Mouse (Mus musculus) hindbrain, postnatal 0 days (tissue): ENCODE measurements around the gene Gm17651. TPM values are rescaled to one million over a fixed set of nuclear protein-coding genes. Genes with fewer than 3 reads are reported as not detected.
A peak's percentile ranks its signal among the peaks of the same experiment; 100 is the strongest.

Experiments used
- ATAC-seq: fragments of 200-750 bp; cut with Nextera tagmentation; 2 replicates; pipeline ENCODE4 v1.8.0; 2017; ENCODE audit warnings: mild to moderate bottlenecking, moderate TSS enrichment, moderate library complexity
- DNase-seq: peaks from one replicate; pipeline ENCODE4 v3.0.0-alpha.2; 2015; ENCODE audit warnings: low spot score
- H3K27ac ChIP-seq: fragments of 300-500 bp; sonication (generic); 2 replicates; pipeline ENCODE4 v1.5.1; 2014; ENCODE audit warnings: mild to moderate bottlenecking
- H3K27me3 ChIP-seq: fragments of 300-500 bp; sonication (generic); 2 replicates; pipeline ENCODE4 v1.6.1; 2014; ENCODE audit warnings: low read length, mixed read lengths; ENCODE audit not compliant: insufficient read depth
- H3K36me3 ChIP-seq: fragments of 300-500 bp; sonication (generic); 2 replicates; pipeline ENCODE4 v1.6.1; 2014; ENCODE audit warnings: low read length, mixed read lengths; ENCODE audit not compliant: insufficient read depth
- H3K4me1 ChIP-seq: fragments of 300-500 bp; sonication (generic); 2 replicates; pipeline ENCODE4 v1.6.1; 2014; ENCODE audit warnings: antibody characterized with exemption, low read length, mixed read lengths; ENCODE audit not compliant: insufficient read depth
- H3K4me2 ChIP-seq: fragments of 300-500 bp; sonication (generic); 2 replicates; pipeline ENCODE4 v1.6.1; 2014; ENCODE audit warnings: low read depth, mild to moderate bottlenecking, low read length, moderate library complexity, mixed read lengths
- H3K4me3 ChIP-seq: fragments of 300-500 bp; sonication (generic); 2 replicates; pipeline ENCODE4 v1.5.1; 2014; ENCODE audit warnings: low read length
- H3K9ac ChIP-seq: fragments of 300-500 bp; sonication (generic); replicated peaks from 2 replicates; pipeline ENCODE4 v1.6.1; 2014; ENCODE audit warnings: mild to moderate bottlenecking, low read length, moderate library complexity, mixed read lengths
- H3K9me3 ChIP-seq: fragments of 300-500 bp; sonication (generic); 2 replicates; pipeline ENCODE4 v1.6.1; 2016; ENCODE audit warnings: low read length, mixed read lengths
- CTCF ChIP-seq: IDR thresholded peaks from 2 replicates; pipeline ENCODE4 v1.5.1; 2016; ENCODE audit warnings: antibody characterized with exemption, control low read depth, low read depth
- WGBS: fragments of 180-500 bp; shearing (Covaris S2); extraction: QIAGEN DNeasy Blood & Tissue Kit; methylation state at CpG from one replicate; pipeline ENCODE4 v1.1.7; 2014; 5-methylcytosine and 5-hydroxymethylcytosine counted together
- polyA plus RNA-seq: library from polyadenylated mRNA; unstranded; fragments of >200 nt; fragmentation: Nextera tagmentation; extraction: Ambion mirVana; gene quantifications from 2 replicates; pipeline ENCODE4 v1.2.1, GENCODE M21; 2015
- total RNA-seq: library from RNA; depleted of rRNA; stranded (reverse); fragments of >200 nt; gene quantifications from 2 replicates; pipeline ENCODE4 v1.2.3, GENCODE M21; 2014

The Gm17651 gene
- total and polyA plus RNA-seq, 2 experiments from 2014 or later, result not detected

DNA sequence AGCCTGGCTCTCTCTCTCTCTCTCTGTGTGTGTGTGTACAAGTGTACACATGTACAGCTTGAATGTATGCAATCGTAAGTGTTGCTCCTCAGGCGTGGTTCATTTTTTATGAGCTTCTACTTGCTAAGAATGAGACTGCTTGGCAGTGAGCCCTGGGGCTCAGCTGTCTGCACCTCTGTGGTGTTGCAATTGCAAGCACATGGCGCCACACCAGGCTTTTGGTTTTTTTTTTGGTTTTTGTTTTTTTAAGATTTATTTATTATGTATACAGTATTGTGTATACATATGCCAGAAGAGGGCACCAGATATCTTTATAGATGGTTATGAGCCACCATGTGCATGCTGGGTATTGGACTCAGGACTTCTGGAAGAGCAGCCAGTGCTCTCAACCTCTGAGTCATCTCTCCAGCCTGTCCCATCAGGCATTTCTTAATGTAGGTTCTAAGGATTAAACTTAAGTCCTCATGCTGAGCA lies 40.2 kb downstream of the Gm17651 start:
- H3K27ac ChIP-seq, result no peak overlapping the region
- H3K27me3 ChIP-seq, result no peaks in the 10 kb centered on the region
- 62% methylated on average over 3 of the region's 3 CpGs for WGBS
- no peak overlapping the region for H3K4me3 ChIP-seq
- ATAC-seq (0 out of 2 replicates have a peak, but pooled peaks have one; percentile 18), DNase-seq (peak; percentile 16)
- H3K9me3 ChIP-seq, result no peaks in the 10 kb centered on the region
- no peaks in the 10 kb centered on the region for H3K36me3 ChIP-seq
- H3K9ac ChIP-seq, result no peak overlapping the region
- TF ChIP-seq CTCF, result no peak
- H3K4me1 ChIP-seq, result no peaks in the 10 kb centered on the region
- no peak overlapping the region for H3K4me2 ChIP-seq

DNA sequence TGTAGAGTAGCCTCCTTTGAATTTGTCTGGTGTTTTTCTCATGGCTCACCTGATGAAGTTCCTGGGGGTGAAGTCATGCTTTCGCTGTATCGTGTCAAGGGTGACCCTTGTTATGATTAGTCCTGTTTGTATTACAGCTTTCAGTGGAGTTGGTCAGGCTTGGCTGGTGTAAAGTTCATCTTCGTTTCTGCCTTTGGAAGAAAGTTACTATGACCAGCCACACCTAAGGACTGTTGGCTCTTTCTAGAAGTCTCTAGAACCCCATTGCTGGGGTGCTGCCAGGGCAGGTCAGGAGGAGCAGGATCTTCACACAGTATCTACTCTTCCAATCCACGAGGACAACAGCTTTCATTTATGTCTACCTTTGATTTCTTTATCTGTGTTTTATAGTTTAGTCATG lies 41.0 kb downstream of the Gm17651 start:
- no peak overlapping the region for H3K4me3 ChIP-seq
- no peaks in the 10 kb centered on the region for H3K27me3 ChIP-seq
- no peak overlapping the region for H3K4me2 ChIP-seq
- H3K36me3 ChIP-seq, result no peaks in the 10 kb centered on the region
- no peak overlapping the region for H3K27ac ChIP-seq
- no peak overlapping the region for H3K9ac ChIP-seq
- ATAC-seq (no peak), DNase-seq (no peak)
- no peak for TF ChIP-seq CTCF
- no peaks in the 10 kb centered on the region; the same call in 1 of the 2 replicates for H3K4me1 ChIP-seq
- 86% methylated on average over 4 of the region's 4 CpGs for WGBS
- H3K9me3 ChIP-seq, result no peaks in the 10 kb centered on the region

DNA sequence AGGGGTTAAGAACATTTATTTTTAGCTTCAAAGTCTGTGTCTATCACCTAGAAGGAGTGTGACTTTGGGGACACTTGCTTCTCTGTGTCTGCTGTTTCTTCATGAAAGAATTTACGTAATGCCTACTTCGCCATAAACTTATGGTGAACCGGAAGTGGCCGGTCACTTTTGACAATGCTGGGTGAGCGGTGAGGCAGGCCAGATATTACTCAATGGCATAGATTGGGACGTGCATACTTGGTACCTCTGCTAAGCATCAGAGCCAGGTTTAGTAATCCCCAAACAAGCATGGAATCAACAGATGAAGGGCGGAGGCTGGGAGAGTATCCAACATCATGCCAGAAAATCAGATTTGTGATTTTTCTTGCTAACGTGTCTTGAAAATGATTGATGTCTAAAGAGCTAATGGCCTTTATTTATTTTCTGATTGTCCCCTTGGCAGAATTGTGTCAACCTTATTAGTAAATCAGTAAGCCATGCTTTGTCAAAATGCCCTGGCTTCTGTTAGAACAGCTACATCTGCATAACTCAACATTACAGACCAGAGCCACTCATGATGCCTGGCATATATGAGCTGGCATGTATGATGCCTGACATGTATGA lies 43.1 kb downstream of the Gm17651 start:
- H3K4me2 ChIP-seq, result no peak overlapping the region
- no peaks in the 10 kb centered on the region for H3K9me3 ChIP-seq
- no peaks in the 10 kb centered on the region; the same call in 1 of the 2 replicates for H3K4me1 ChIP-seq
- H3K27me3 ChIP-seq, result no peaks in the 10 kb centered on the region
- TF ChIP-seq CTCF, result no peak
- ATAC-seq, result no peak
- no peak overlapping the region for H3K27ac ChIP-seq
- no peak overlapping the region for H3K9ac ChIP-seq
- WGBS, result 88% methylated on average over 8 of the region's 8 CpGs
- H3K4me3 ChIP-seq, result no peak overlapping the region
- no peaks in the 10 kb centered on the region for H3K36me3 ChIP-seq
- no peak for DNase-seq

DNA sequence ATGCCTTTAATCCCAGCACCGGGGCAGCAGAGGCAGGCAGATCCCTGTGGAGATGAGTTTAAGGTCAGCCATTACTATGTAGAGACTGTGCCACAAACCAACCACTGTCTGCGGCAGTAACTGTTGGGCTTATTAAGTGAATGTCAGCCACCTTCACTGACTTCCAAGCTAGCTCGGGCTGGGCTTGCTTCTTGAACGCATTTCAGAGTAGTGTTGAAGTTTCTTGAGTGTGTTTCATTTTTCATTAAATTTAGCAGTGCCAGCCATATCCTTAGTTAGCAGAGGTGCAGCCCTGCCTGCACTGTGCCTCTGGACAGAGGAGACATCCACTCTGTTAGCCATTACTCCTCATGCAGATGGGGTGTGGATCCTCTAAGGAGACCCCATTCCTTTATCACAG lies 43.7 kb downstream of the Gm17651 start:
- Histone ChIP-seq H3K9ac (no peak overlapping the region), H3K36me3 (no peaks in the 10 kb centered on the region), H3K9me3 (no peaks in the 10 kb centered on the region), H3K4me1 (no peaks in the 10 kb centered on the region; the same call in 1 of the 2 replicates), H3K27me3 (no peaks in the 10 kb centered on the region), H3K27ac (no peak overlapping the region), H3K4me3 (no peak overlapping the region), H3K4me2 (no peak overlapping the region)
- TF ChIP-seq CTCF, result no peak
- DNase-seq (no peak), ATAC-seq (no peak)
- 91% methylated on average over 4 of the region's 4 CpGs for WGBS

DNA sequence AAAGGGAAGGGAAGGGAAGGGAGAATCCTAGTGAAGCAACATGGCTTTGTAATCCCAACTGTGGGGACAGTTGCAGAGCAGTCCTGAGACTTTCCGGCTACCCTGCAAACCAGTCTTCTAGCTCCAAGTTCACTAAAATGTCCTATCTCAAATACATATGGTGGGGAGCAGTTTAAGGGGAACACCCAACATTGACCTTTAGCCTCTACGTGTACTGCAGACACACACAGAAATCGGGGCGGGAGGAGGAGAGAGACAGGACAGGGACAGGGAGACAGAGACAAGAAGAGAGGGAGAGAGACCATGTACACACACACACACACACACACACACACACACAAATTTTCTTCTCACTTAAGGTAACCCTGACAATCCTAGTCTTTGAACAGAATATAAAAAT lies 44.6 kb downstream of the Gm17651 start:
- DNase-seq, result no peak
- Histone ChIP-seq H3K27ac (no peak overlapping the region), H3K9ac (no peak overlapping the region), H3K4me1 (no peaks in the 10 kb centered on the region; the same call in 1 of the 2 replicates), H3K4me2 (no peak overlapping the region), H3K27me3 (no peaks in the 10 kb centered on the region), H3K9me3 (no peaks in the 10 kb centered on the region), H3K4me3 (no peak overlapping the region), H3K36me3 (no peaks in the 10 kb centered on the region)
- no peak for ATAC-seq
- TF ChIP-seq CTCF, result no peak
- WGBS, result 91% methylated on average over 4 of the region's 4 CpGs

DNA sequence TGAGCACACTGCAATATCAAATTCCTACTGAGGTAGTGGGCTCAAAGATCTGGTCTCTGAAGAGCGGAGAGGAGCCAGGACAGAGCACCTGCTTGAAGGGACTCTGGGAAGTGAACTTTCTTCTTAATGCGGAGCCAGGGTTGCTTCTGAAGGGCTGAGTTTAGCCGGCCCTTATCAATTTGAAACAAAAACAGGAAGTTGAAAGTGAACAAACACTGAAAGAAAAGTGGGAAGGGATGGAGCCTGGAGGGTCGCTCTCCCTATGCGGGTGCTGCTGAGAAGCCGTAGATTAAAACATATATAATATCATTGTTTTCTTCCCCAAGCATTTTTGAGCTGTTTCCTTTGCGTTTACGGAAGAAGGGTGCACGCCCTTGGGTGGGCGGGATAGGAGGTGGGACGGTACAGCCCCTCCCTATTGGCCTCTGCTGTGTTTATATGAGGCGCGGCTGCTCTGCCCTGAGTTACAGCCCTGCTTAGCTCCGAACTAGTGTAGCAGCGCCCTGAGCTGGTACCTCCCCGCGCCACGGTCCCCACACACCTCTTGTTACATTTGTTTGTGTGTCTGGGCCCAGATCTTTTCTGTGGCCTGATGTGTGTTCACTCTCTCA lies 46.0 kb downstream of the Gm17651 start, which contains the start of gene Fmo5:
Fmo5 (plus strand) TSS at position 414 of the 611 bp plus-strand sequence.
- peak within 1 kb of the TSS; percentile 26 for H3K4me3 ChIP-seq
- DNase-seq (no peak), ATAC-seq (no peak)
- H3K36me3 ChIP-seq, result no peaks in the 10 kb centered on the region
- H3K9ac ChIP-seq, result 0 out of 2 replicates have a peak within 1 kb of the TSS, but pooled peaks have one; percentile 14
- H3K27me3 ChIP-seq, result no peaks in the 10 kb centered on the region
- H3K27ac ChIP-seq, result no peak within 1 kb of the TSS
- H3K9me3 ChIP-seq, result no peaks in the 10 kb centered on the region
- WGBS, result 12% methylated on average over 18 of the region's 18 CpGs
- no peak for TF ChIP-seq CTCF
- peak within 1 kb of the TSS; percentile 47 for H3K4me2 ChIP-seq
- no peaks in the 10 kb centered on the region; the same call in 1 of the 2 replicates for H3K4me1 ChIP-seq

DNA sequence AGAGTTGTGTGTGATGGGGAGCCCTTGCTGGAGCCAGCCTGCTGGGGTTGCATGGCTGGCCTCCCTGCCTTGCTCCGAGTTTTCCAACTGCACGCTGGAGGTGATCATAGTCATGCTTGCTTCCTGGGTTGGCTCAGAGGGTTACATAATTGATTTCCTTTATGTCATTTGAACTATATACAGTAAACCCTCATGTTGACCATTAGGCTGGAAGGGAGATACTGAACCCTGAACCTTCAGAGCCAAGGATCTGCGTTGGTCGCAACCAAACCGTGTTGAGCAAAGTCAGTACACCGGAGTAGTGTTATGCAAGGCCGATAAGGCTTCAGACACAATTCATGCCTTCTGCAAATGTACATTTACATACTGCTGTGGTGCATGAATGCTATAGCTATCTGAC lies 46.6 kb downstream of the Gm17651 start:
- Histone ChIP-seq H3K27me3 (no peaks in the 10 kb centered on the region), H3K9me3 (no peaks in the 10 kb centered on the region), H3K4me2 (no peak overlapping the region), H3K9ac (no peak overlapping the region), H3K36me3 (no peaks in the 10 kb centered on the region), H3K4me1 (no peaks in the 10 kb centered on the region; the same call in 1 of the 2 replicates), H3K4me3 (no peak overlapping the region), H3K27ac (no peak overlapping the region)
- DNase-seq, result no peak
- no peak for TF ChIP-seq CTCF
- 81% methylated on average over 7 of the region's 7 CpGs for WGBS
- ATAC-seq, result no peak
